Mouse (Mus musculus) CD8-positive naive resting alpha-beta T cell, adult 57 days (primary cell): Measurements from ENCODE around the gene Ces2b. TPM values are rescaled to one million over a fixed set of nuclear protein-coding genes. Genes with fewer than 3 reads are reported as not detected.

Source experiments
- total RNA-seq: library from RNA; stranded (reverse); gene quantifications from one replicate; pipeline ENCODE4 v1.2.4, GENCODE M21; 2023

Gene Ces2b
- total RNA-seq, result not detected

DNA sequence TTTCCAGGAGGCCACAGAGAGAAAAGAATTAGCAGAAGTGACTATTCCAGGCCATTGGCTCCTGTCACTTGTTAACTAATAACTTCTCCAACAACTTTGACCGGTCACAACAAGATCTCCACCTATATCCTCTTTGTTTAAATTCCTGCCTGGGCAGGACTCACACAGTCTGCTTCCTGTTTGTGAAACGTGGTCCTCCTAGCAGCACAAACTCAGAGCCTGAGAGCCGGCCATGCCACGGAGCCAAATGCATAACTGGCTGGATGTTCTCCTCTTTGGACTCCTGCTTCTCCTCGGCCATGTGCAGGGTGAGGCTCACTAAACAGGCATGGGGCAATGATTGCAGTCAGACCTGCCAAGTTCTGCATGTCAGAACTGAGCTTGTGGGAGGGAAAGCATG is at the start of gene Ces2b:
Gene Ces2b (plus strand): TSS at position 133 of the 400 bp plus-strand sequence.

DNA sequence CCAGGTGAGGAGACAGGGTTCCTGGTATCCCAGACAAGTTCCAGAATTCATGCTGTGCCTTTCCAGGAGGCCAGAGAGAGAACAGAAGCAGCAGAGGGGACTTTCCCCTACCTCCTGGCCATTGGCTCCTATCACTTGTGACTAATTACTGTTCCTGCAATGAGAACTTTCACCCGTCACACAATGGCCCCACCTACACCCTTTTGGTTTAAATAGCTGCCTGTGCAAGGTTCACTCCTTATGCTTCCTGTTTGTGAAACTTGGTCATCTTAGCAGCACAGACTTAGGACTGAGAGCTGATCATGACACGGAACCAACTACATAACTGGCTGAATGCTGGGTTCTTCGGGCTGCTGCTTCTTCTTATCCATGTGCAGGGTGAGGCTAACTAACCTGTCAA is 15.5 kb downstream of the Ces2b start, which contains the start of gene Ces2c:
Gene Ces2c (plus strand): TSS at position 238 of the 400 bp plus-strand sequence.

Other genes starting within 250 kb of the Ces2b start
- 11.0 TPM for gene Pdp2, start 240.1 kb upstream of the Ces2b start, total RNA-seq
- gene Cdh16, start 207.2 kb upstream of the Ces2b start, total RNA-seq, result not detected
- 33.6 TPM for gene Rrad, start 200.2 kb upstream of the Ces2b start, total RNA-seq
- gene Ciao2b, start 189.6 kb upstream of the Ces2b start, total RNA-seq, result 29.1 TPM
- gene Ces2a, start 97.6 kb upstream of the Ces2b start, total RNA-seq, result not detected
- not detected for gene Ces2c, start 15.5 kb downstream of the Ces2b start, total RNA-seq
- gene Ces2e, start 94.7 kb downstream of the Ces2b start, total RNA-seq, result not detected
- not detected for gene Ces2f, start 115.8 kb downstream of the Ces2b start, total RNA-seq
- 0.18 TPM for gene Ces2g, start 130.1 kb downstream of the Ces2b start, total RNA-seq
- not detected for gene Ces2h, start 169.3 kb downstream of the Ces2b start, total RNA-seq
- gene Ces3a, start 217.0 kb downstream of the Ces2b start, total RNA-seq, result not detected